Mouse (Mus musculus): ENCODE results near the gene Slc9a9. TPM values are rescaled to one million over a fixed set of nuclear protein-coding genes. Genes with fewer than 3 reads are reported as not detected.

The Slc9a9 gene
- polyA plus RNA-seq, 1 experiment = 0.69 TPM

GRCm38 (mm10) chr9:95089050-95089449 lies 419.3 kb downstream of the Slc9a9 start:
- Histone ChIP-seq H3K36me3 (replicated peaks; ENCODE audit: low read length) (no peaks in the 10 kb centered on the region), H3K4me3 (replicated peaks) (no peak overlapping the region), H3K27me3 (replicated peaks) (peaks cover under 1% of the 10 kb centered on the region), H3K4me1 (peaks cover 16% of the 10 kb centered on the region), H3K9me3 (no peaks in the 10 kb centered on the region)
- TF ChIP-seq FLI1 (IDR thresholded peaks at IDR 0.05; ENCODE audit: low read length) (no peak), GATA1 (IDR thresholded peaks at IDR 0.05; ENCODE audit: borderline replicate concordance, low read length) (no peak)

- TF ChIP-seq FLI1 (IDR thresholded peaks at IDR 0.05; ENCODE audit: low read length) = no peak
- TF ChIP-seq GATA1 (IDR thresholded peaks at IDR 0.05; ENCODE audit: borderline replicate concordance, low read length) = no peak
- Histone ChIP-seq H3K9me3 (no peaks in the 10 kb centered on the region), H3K4me1 (peaks cover 4% of the 10 kb centered on the region), H3K4me3 (replicated peaks) (no peak overlapping the region), H3K36me3 (replicated peaks; ENCODE audit: low read length) (no peaks in the 10 kb centered on the region), H3K27me3 (replicated peaks) (peaks cover 2% of the 10 kb centered on the region)
Measured at GRCm38 (mm10) chr9:95096486-95096885, 426.8 kb downstream of the Slc9a9 start.

GRCm38 (mm10) chr9:95105768-95106167 lies 436.1 kb downstream of the Slc9a9 start:
- no peak overlapping the region for H3K4me3 ChIP-seq (replicated peaks)
- H3K36me3 ChIP-seq (replicated peaks; ENCODE audit: low read length) = no peaks in the 10 kb centered on the region
- H3K27me3 ChIP-seq (replicated peaks) = no peaks in the 10 kb centered on the region
- TF ChIP-seq FLI1 (IDR thresholded peaks at IDR 0.05; ENCODE audit: low read length) = no peak
- no peak for TF ChIP-seq GATA1 (IDR thresholded peaks at IDR 0.05; ENCODE audit: borderline replicate concordance, low read length)
- H3K4me1 ChIP-seq = peaks cover 40% of the 10 kb centered on the region
- no peaks in the 10 kb centered on the region for H3K9me3 ChIP-seq

GRCm38 (mm10) chr9:95109799-95110198 lies 440.1 kb downstream of the Slc9a9 start:
- no peak for TF ChIP-seq FLI1 (IDR thresholded peaks at IDR 0.05; ENCODE audit: low read length)
- TF ChIP-seq GATA1 (IDR thresholded peaks at IDR 0.05; ENCODE audit: borderline replicate concordance, low read length) = no peak
- H3K4me1 ChIP-seq = peaks cover 70% of the 10 kb centered on the region
- H3K9me3 ChIP-seq = no peaks in the 10 kb centered on the region
- no peak overlapping the region for H3K4me3 ChIP-seq (replicated peaks)
- no peaks in the 10 kb centered on the region for H3K36me3 ChIP-seq (replicated peaks; ENCODE audit: low read length)
- H3K27me3 ChIP-seq (replicated peaks) = no peaks in the 10 kb centered on the region

GRCm38 (mm10) chr9:95110768-95111167 lies 441.1 kb downstream of the Slc9a9 start:
- Histone ChIP-seq H3K9me3 (no peaks in the 10 kb centered on the region), H3K4me1 (peaks cover 76% of the 10 kb centered on the region), H3K36me3 (replicated peaks; ENCODE audit: low read length) (no peaks in the 10 kb centered on the region), H3K4me3 (replicated peaks) (peak overlapping the region; percentile 38), H3K27me3 (replicated peaks) (no peaks in the 10 kb centered on the region)
- TF ChIP-seq FLI1 (IDR thresholded peaks at IDR 0.05; ENCODE audit: low read length) (no peak), GATA1 (IDR thresholded peaks at IDR 0.05; ENCODE audit: borderline replicate concordance, low read length) (no peak)

GRCm38 (mm10) chr9:95111732-95112131 lies 442.0 kb downstream of the Slc9a9 start:
- Histone ChIP-seq H3K4me1 (peaks cover 74% of the 10 kb centered on the region), H3K9me3 (no peaks in the 10 kb centered on the region), H3K36me3 (replicated peaks; ENCODE audit: low read length) (no peaks in the 10 kb centered on the region), H3K27me3 (replicated peaks) (no peaks in the 10 kb centered on the region), H3K4me3 (replicated peaks) (no peak overlapping the region)
- TF ChIP-seq FLI1 (IDR thresholded peaks at IDR 0.05; ENCODE audit: low read length) (no peak), GATA1 (IDR thresholded peaks at IDR 0.05; ENCODE audit: borderline replicate concordance, low read length) (no peak)

GRCm38 (mm10) chr9:95113157-95114135 lies 443.7 kb downstream of the Slc9a9 start:
- TF ChIP-seq GATA1 (IDR thresholded peaks at IDR 0.05; ENCODE audit: borderline replicate concordance, low read length) (no peak), FLI1 (IDR thresholded peaks at IDR 0.05; ENCODE audit: low read length) (no peak)
- no peaks in the 10 kb centered on the region for H3K27me3 ChIP-seq (replicated peaks)
- no peaks in the 10 kb centered on the region for H3K9me3 ChIP-seq
- H3K4me1 ChIP-seq = peaks cover 66% of the 10 kb centered on the region
- no peaks in the 10 kb centered on the region for H3K36me3 ChIP-seq (replicated peaks; ENCODE audit: low read length)
- no peak overlapping the region for H3K4me3 ChIP-seq (replicated peaks)

GRCm38 (mm10) chr9:95120062-95120461 lies 450.4 kb downstream of the Slc9a9 start:
- H3K27me3 ChIP-seq (replicated peaks) = no peaks in the 10 kb centered on the region
- TF ChIP-seq GATA1 (IDR thresholded peaks at IDR 0.05; ENCODE audit: borderline replicate concordance, low read length) (peak; percentile 67; the same call in 1 of the 3 replicates), FLI1 (IDR thresholded peaks at IDR 0.05; ENCODE audit: low read length) (peak; percentile 98)
- peaks cover 60% of the 10 kb centered on the region for H3K4me1 ChIP-seq
- peak overlapping the region; percentile 53 for H3K4me3 ChIP-seq (replicated peaks)
- no peaks in the 10 kb centered on the region for H3K9me3 ChIP-seq
- no peaks in the 10 kb centered on the region for H3K36me3 ChIP-seq (replicated peaks; ENCODE audit: low read length)

- H3K36me3 ChIP-seq (replicated peaks; ENCODE audit: low read length) = no peaks in the 10 kb centered on the region
- peaks cover 60% of the 10 kb centered on the region for H3K4me1 ChIP-seq
- no peak for TF ChIP-seq FLI1 (IDR thresholded peaks at IDR 0.05; ENCODE audit: low read length)
- no peak for TF ChIP-seq GATA1 (IDR thresholded peaks at IDR 0.05; ENCODE audit: borderline replicate concordance, low read length)
- peak overlapping the region; percentile 77 for H3K4me3 ChIP-seq (replicated peaks)
- no peaks in the 10 kb centered on the region for H3K27me3 ChIP-seq (replicated peaks)
- no peaks in the 10 kb centered on the region for H3K9me3 ChIP-seq
Measured at GRCm38 (mm10) chr9:95121151-95121835, 451.6 kb downstream of the Slc9a9 start.

- Histone ChIP-seq H3K4me3 (replicated peaks) (no peak overlapping the region), H3K4me1 (peaks cover 35% of the 10 kb centered on the region), H3K9me3 (no peaks in the 10 kb centered on the region), H3K27me3 (replicated peaks) (no peaks in the 10 kb centered on the region), H3K36me3 (replicated peaks; ENCODE audit: low read length) (no peaks in the 10 kb centered on the region)
- TF ChIP-seq FLI1 (IDR thresholded peaks at IDR 0.05; ENCODE audit: low read length) (no peak), GATA1 (IDR thresholded peaks at IDR 0.05; ENCODE audit: borderline replicate concordance, low read length) (no peak)
Measured at GRCm38 (mm10) chr9:95125683-95126082, 456.0 kb downstream of the Slc9a9 start.

All from megakaryocyte, embryonic 14.5 days (primary cell).